9 mouse cellular contexts compared by ENCODE assay signal in the genomic region with DNA sequence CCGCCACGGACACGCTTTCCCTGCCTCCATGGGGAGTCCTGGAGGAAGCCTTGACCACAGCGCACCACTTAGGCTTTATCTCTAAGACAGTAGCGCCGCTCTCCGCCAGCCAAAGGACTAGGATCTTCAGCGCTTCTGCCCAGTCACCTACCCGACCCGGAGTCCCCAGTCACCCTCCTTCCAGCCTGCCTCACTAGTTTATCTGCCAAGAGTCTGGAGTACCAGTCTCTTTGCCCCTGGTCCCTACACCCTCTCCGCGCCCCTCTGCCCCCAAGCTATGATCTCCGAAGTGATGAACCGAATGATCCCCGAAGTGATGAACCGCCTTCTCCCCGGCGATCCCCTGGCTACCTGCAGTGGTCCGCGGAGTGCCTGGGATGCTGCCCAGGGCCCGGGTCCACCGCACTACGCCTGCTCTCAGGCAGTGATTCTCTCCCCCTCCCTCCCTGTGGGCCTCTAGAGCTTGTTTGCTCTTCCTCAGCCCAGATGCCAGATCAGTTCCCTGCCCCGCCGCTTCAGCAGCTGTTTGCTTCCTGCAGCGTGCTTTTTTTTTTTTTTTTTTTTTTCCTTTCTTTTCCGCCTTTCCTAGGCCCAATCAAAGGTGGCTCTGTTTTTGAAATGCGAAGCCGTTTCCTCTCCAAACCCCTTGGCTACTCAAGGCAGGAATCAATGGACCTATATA. TPM values are rescaled to one million over a fixed set of nuclear protein-coding genes. Genes with fewer than 3 reads are reported as not detected.
A peak's percentile ranks its signal among the peaks of the same experiment; 100 is the strongest.
DNase-seq lines count a peak whose midpoint lies in the region; ATAC-seq lines count a peak whose summit lies in the region.
"Had no signal": no experiment of that assay in that cellular context is flagged by ENCODE, and none has a peak within 500 bp of the region (broad histone marks: within the 10 kb centered on the region; RNA-seq: fewer than 3 reads in every experiment).

A gene (plus strand): TSS at position 592 of the 682 bp plus-strand sequence.

- no peaks in the 10 kb centered on the region for H3K27me3 ChIP-seq in kidney, embryonic 16.5 days (ENCODE audit: insufficient read depth, low read length)
- H3K27me3 ChIP-seq in liver, embryonic 11.5 days (replicated peaks; ENCODE audit: control insufficient read depth, insufficient read depth, low read length), result no peaks in the 10 kb centered on the region

- no peaks in the 10 kb centered on the region for H3K36me3 ChIP-seq in kidney, embryonic 16.5 days (ENCODE audit: insufficient read depth, low read length)
- H3K36me3 ChIP-seq in liver, embryonic 11.5 days (ENCODE audit: control insufficient read depth, insufficient read depth, low read length), result no peaks in the 10 kb centered on the region

- H3K4me1 ChIP-seq in kidney, embryonic 16.5 days (ENCODE audit: insufficient read depth, low read length), result peaks cover 6% of the 10 kb centered on the region
- no peaks in the 10 kb centered on the region for H3K4me1 ChIP-seq in liver, embryonic 11.5 days (replicated peaks; ENCODE audit: control insufficient read depth, insufficient read depth, low read length)

- H3K4me3 ChIP-seq in kidney, embryonic 16.5 days (ENCODE audit: low read length), result peak within 1 kb of the TSS; percentile 59
- H3K4me3 ChIP-seq in liver, embryonic 11.5 days (ENCODE audit: low read depth, low read length), result peak within 1 kb of the TSS; percentile 42

- H3K4me2 ChIP-seq in kidney, embryonic 16.5 days (replicated peaks; ENCODE audit: low read depth, low read length), result peak within 1 kb of the TSS; percentile 98
- peak within 1 kb of the TSS; percentile 69 for H3K4me2 ChIP-seq in liver, embryonic 11.5 days

- peak; percentile 90 for ATAC-seq in kidney, embryonic 16.5 days (ENCODE audit: low FRiP score, low TSS enrichment)
- peak; percentile 77 for ATAC-seq in liver, embryonic 11.5 days (replicated peaks; ENCODE audit: low FRiP score)

- H3K9me3 ChIP-seq in kidney, embryonic 16.5 days (ENCODE audit: low read length), result no peaks in the 10 kb centered on the region
- no peaks in the 10 kb centered on the region for H3K9me3 ChIP-seq in liver, embryonic 11.5 days (ENCODE audit: control insufficient read depth, low read length)

- 1% methylated on average over 29 of the region's 29 CpGs for WGBS in kidney, embryonic 16.5 days
- WGBS in liver, embryonic 11.5 days, result 2% methylated on average over 29 of the region's 29 CpGs

- H3K9ac ChIP-seq in kidney, embryonic 16.5 days (replicated peaks; ENCODE audit: low read length), result peak within 1 kb of the TSS; percentile 62
- H3K9ac ChIP-seq in liver, embryonic 11.5 days (ENCODE audit: low read depth, low read length), result no peak within 1 kb of the TSS

- peak; percentile 26 for DNase-seq in gastrocnemius, postnatal 10 days
- no peak for DNase-seq in gastrocnemius, postnatal 25 days
- peak; percentile 44 for DNase-seq in adrenal gland, postnatal 25 days
- DNase-seq in frontal cortex, adult 2 months (ENCODE audit: extremely low spot score in 1 of 2, low spot score in 1 of 2), result peak; percentile 30 to 68
- DNase-seq in liver, embryonic 11.5 days (ENCODE audit: low spot score), result peak; percentile 64
- peak; percentile 73 for DNase-seq in neural tube, embryonic 10.5 days (ENCODE audit: extremely low spot score, low spot score)
- DNase-seq in thymus, postnatal 4 days, result peak; percentile 18

- peak within 1 kb of the TSS; percentile 38; the same call in 1 of the 2 replicates for H3K27ac ChIP-seq in kidney, embryonic 16.5 days (ENCODE audit: low read length)
- H3K27ac ChIP-seq in liver, embryonic 11.5 days (ENCODE audit: low read depth, low read length), result no peak within 1 kb of the TSS

RNA-seq across cellular contexts. Expression of the gene that starts here (rescaled TPM):
- total RNA-seq in gastrocnemius, postnatal 10 days (2021), result 1 to 10 TPM in 1 of 2 experiments, under 1 TPM in 1; 0.92 to 2.3 TPM
- total RNA-seq in gastrocnemius, postnatal 25 days (2021), result under 1 TPM; 0.11 to 0.20 TPM
- 5.3 and 5.7 TPM in 2 replicates for total RNA-seq in adrenal gland, postnatal 25 days (2021)
- polyA plus RNA-seq in frontal cortex, adult 2 months (2012; rRNA removed), result 22.2 and 24.4 TPM in 2 replicates
- 9.0 TPM in 2 replicates for polyA plus RNA-seq in kidney, embryonic 16.5 days (2015; fragmentation: Nextera tagmentation; extraction: Ambion mirVana)
- polyA plus RNA-seq in liver, embryonic 11.5 days (2014; fragmentation: Nextera tagmentation; extraction: Ambion mirVana), result 3.0 and 3.6 TPM in 2 replicates
- total RNA-seq: MEL had no signal
